Mouse (Mus musculus) C2C12 (cell line): ENCODE data around the gene Caly.

ENCODE experiments used
- CTCF ChIP-seq: IDR thresholded peaks from one replicate; pipeline ENCODE4 v1.5.1; 2011; ENCODE audit not compliant: control insufficient read depth, insufficient read depth, insufficient read length
- FOSL1 ChIP-seq: IDR thresholded peaks from one replicate; pipeline ENCODE4 v1.8.0; 2011; ENCODE audit warnings: mild to moderate bottlenecking, low read length; ENCODE audit not compliant: poor library complexity, insufficient read depth, severe bottlenecking
- MAX ChIP-seq: IDR thresholded peaks from one replicate; pipeline ENCODE4 v1.6.1; 2011; ENCODE audit warnings: mild to moderate bottlenecking, control low read depth
- MYOD1 ChIP-seq: IDR thresholded peaks from one replicate; pipeline ENCODE4 v1.6.1; 2011; ENCODE audit warnings: low read depth; ENCODE audit not compliant: control insufficient read depth, insufficient read length
- MYOG ChIP-seq: IDR thresholded peaks from one replicate; pipeline ENCODE4 v1.6.1; 2011; ENCODE audit not compliant: control insufficient read depth, insufficient read length; ENCODE audit errors: extremely low read depth
- USF1 ChIP-seq: IDR thresholded peaks from one replicate; pipeline ENCODE4 v1.6.1; 2011; ENCODE audit warnings: low read depth, mild to moderate bottlenecking, control low read depth, moderate library complexity

GRCm38 (mm10) chr7:140042728-140043127 is 39.6 kb downstream of the Caly start:
- no peak for TF ChIP-seq CTCF
- TF ChIP-seq MYOG: no peak
- TF ChIP-seq FOSL1: no peak
- TF ChIP-seq USF1: no peak
- TF ChIP-seq MYOD1: no peak
- TF ChIP-seq MAX: no peak
